Mouse (Mus musculus): ENCODE measurements around the gene Sumf1. TPM values are rescaled to one million over a fixed set of nuclear protein-coding genes. Genes with fewer than 3 reads are reported as not detected.

Sumf1 gene
- total and polyA plus RNA-seq, 3 experiments = 11.0 to 13.5 (median 12.1) TPM

DNA sequence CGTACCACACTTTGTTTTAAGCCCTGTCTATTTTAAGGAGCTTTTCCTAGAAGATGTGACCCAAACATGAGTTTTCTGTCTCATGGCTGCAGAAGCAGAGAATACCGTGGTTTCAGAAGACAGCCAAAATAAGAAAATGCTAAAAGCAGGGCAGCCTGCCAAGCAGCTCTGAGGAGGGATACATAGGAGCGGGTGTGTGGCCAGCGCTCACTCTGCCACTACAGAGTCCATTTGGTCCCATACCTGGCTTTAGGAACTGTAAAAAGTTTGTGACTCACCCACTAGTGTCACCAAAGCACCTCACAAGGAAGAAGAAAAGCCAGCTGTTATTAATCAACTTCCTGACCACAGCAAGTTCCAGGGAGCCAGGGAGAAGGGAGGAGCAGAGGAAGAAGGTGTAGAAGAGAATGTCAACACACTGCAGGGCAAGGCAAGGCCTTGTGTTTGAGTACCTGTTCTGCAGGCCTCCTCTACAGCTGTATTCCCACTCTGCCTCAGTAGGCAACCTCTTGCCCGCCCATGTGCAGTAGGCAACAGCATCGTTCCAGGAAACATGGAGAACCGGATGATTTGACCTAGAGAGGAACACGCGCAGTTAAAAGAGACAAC is 32.6 kb downstream of the Sumf1 start:
- Histone ChIP-seq H3K27me3 (ENCODE audit: control insufficient read depth, insufficient read depth, low read length) (no peaks in the 10 kb centered on the region), H3K27ac (peak overlapping the region; percentile 7; the same call in 1 of the 2 replicates)
- WGBS = 82% methylated on average over 9 of the region's 9 CpGs

DNA sequence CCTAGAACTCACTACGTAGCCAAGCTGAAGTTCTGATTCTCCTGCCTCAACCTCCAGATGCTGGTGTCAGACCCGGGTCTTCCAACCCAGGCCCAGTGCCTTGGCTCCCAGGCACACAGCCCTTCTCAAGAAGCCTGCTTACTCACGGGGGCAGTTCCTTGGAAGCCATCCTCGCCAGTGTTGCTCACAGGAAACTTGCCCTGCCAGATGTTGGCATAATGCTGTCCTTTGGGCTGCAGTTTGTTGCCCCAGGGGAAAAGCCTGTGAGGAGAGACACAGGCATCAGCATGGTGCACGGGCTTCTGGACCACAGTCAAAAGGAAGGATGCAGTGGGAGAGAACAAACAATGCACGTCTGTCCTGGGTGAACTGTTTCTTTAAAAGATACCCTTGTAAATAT is 33.3 kb downstream of the Sumf1 start:
- Histone ChIP-seq H3K79me2 (replicated peaks; ENCODE audit: control insufficient read depth, insufficient read depth, low read length) (no peaks in the 10 kb centered on the region), H3K9ac (ENCODE audit: low read depth, low read length) (no peak overlapping the region), H3K27ac (peak overlapping the region; percentile 4; the same call in 1 of the 2 replicates), H3K36me3 (ENCODE audit: control insufficient read depth, insufficient read depth, low read length) (no peaks in the 10 kb centered on the region), H3K4me1 (ENCODE audit: control insufficient read depth, insufficient read depth, low read length) (no peaks in the 10 kb centered on the region), H3K27me3 (ENCODE audit: control insufficient read depth, insufficient read depth, low read length) (no peaks in the 10 kb centered on the region), H3K4me3 (no peak overlapping the region)
- no peak for DNase-seq
- 55% methylated on average over 6 of the region's 6 CpGs for WGBS
- TF ChIP-seq CTCF (IDR thresholded peaks at IDR 0.05) = no peak
- no peak for TF ChIP-seq POLR2A (IDR thresholded peaks at IDR 0.05; ENCODE audit: insufficient read depth, low read depth, low read length)
- TF ChIP-seq EP300 (IDR thresholded peaks at IDR 0.05; ENCODE audit: insufficient read depth, low read depth, low read length) = no peak
- intact Hi-C loops (cut with DNase I) = no loop called here

More for the DNA sequence above, 32.6 kb downstream of the Sumf1 start:
- TF ChIP-seq CTCF (IDR thresholded peaks at IDR 0.05) (no peak), POLR2A (IDR thresholded peaks at IDR 0.05; ENCODE audit: insufficient read depth, low read depth, low read length) (no peak), EP300 (IDR thresholded peaks at IDR 0.05; ENCODE audit: insufficient read depth, low read depth, low read length) (no peak)
- peak in 1 of 2 experiments; percentile 24 for DNase-seq
- Histone ChIP-seq H3K36me3 (ENCODE audit: control insufficient read depth, insufficient read depth, low read length) (no peaks in the 10 kb centered on the region), H3K9ac (ENCODE audit: low read depth, low read length) (no peak overlapping the region), H3K79me2 (replicated peaks; ENCODE audit: control insufficient read depth, insufficient read depth, low read length) (no peaks in the 10 kb centered on the region), H3K4me1 (ENCODE audit: control insufficient read depth, insufficient read depth, low read length) (peaks cover 1% of the 10 kb centered on the region; the same call in 1 of the 2 replicates), H3K4me3 (no peak overlapping the region)
- intact Hi-C loops (cut with DNase I) = no loop called here

DNA sequence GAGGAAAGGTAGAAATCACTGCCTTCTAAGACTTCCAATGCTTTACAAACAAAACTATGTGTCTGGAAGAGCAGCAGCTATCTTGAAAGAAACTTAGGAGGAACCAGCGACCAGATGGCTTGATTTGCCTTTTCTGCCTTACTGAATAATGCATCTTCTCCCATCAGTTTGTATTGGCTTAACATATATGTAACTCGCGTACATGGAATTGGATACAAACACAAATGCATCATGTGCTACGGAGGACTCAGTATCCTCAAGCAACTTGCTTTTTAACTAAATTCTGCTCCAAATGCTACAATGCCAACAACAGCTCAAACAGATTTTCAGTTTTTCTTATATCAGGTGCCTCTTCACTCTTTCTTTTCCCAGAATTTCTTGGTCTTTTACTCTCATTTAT is 36.1 kb downstream of the Sumf1 start:
- Histone ChIP-seq H3K9ac (ENCODE audit: low read depth, low read length) (no peak overlapping the region), H3K4me1 (ENCODE audit: control insufficient read depth, insufficient read depth, low read length) (no peaks in the 10 kb centered on the region), H3K27me3 (ENCODE audit: control insufficient read depth, insufficient read depth, low read length) (no peaks in the 10 kb centered on the region), H3K36me3 (ENCODE audit: control insufficient read depth, insufficient read depth, low read length) (no peaks in the 10 kb centered on the region), H3K27ac (no peak overlapping the region), H3K4me3 (no peak overlapping the region), H3K79me2 (replicated peaks; ENCODE audit: control insufficient read depth, insufficient read depth, low read length) (no peaks in the 10 kb centered on the region)
- 90% methylated on average over 4 of the region's 4 CpGs for WGBS
- intact Hi-C loops (cut with DNase I) = no loop called here
- DNase-seq = no peak
- TF ChIP-seq POLR2A (IDR thresholded peaks at IDR 0.05; ENCODE audit: insufficient read depth, low read depth, low read length) = no peak

DNA sequence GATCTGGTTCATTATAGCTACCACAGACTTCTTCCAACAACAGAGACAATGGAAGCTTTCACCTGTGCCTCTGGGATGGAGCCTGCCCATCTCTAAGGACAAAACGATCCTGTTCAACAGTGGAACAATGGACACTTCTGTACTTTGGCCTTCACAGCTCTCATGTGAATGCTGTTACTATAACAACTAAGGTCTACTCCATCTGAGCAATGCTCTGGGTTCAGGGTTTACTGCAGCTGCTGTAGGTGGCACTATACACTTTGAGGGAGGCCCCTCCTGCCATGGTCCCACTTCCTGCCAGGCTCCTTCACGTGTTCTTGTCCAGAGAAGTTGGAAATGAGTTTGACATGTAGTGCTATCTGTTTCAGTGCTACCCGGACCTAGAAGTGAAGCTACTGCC is 36.9 kb downstream of the Sumf1 start:
- TF ChIP-seq EP300 (IDR thresholded peaks at IDR 0.05; ENCODE audit: insufficient read depth, low read depth, low read length) = no peak
- no peak for TF ChIP-seq POLR2A (IDR thresholded peaks at IDR 0.05; ENCODE audit: insufficient read depth, low read depth, low read length)
- TF ChIP-seq CTCF (IDR thresholded peaks at IDR 0.05) = no peak
- Histone ChIP-seq H3K9ac (ENCODE audit: low read depth, low read length) (no peak overlapping the region), H3K27me3 (ENCODE audit: control insufficient read depth, insufficient read depth, low read length) (no peaks in the 10 kb centered on the region), H3K36me3 (ENCODE audit: control insufficient read depth, insufficient read depth, low read length) (no peaks in the 10 kb centered on the region), H3K4me3 (no peak overlapping the region), H3K4me1 (ENCODE audit: control insufficient read depth, insufficient read depth, low read length) (no peaks in the 10 kb centered on the region), H3K79me2 (replicated peaks; ENCODE audit: control insufficient read depth, insufficient read depth, low read length) (no peaks in the 10 kb centered on the region), H3K27ac (no peak overlapping the region)
- intact Hi-C loops (cut with DNase I) = no loop called here
- no peak for DNase-seq
- 60% methylated on average over 3 of the region's 3 CpGs for WGBS

DNA sequence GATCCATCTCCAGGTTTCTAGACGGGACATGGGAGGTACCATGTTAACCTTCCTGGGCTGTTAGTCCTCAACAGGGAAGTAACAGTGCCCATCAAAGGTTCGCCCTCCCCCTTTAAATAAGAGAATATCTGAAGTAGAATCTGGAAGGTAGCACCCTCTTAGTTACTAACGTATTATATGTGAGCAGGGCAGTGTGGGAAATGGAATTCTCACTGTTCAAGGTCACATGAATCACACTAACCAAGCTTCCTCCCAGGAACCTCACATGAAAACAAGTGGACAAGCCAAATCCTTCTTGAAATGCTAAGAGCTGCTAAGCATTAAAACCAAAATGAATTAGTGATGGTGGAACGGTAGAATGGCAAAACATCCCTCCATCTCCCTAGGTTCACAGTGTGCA is 38.7 kb downstream of the Sumf1 start:
- H3K36me3 ChIP-seq (ENCODE audit: control insufficient read depth, insufficient read depth, low read length) = no peaks in the 10 kb centered on the region
- 86% methylated on average over 4 of the region's 4 CpGs for WGBS
- no peak for DNase-seq
- H3K4me3 ChIP-seq = no peak overlapping the region
- TF ChIP-seq EP300 (IDR thresholded peaks at IDR 0.05; ENCODE audit: insufficient read depth, low read depth, low read length) (no peak), POLR2A (IDR thresholded peaks at IDR 0.05; ENCODE audit: insufficient read depth, low read depth, low read length) (no peak), CTCF (IDR thresholded peaks at IDR 0.05) (no peak)
- intact Hi-C loops (cut with DNase I) = no loop called here
- H3K27ac ChIP-seq = no peak overlapping the region
- no peaks in the 10 kb centered on the region for H3K4me1 ChIP-seq (ENCODE audit: control insufficient read depth, insufficient read depth, low read length)
- H3K27me3 ChIP-seq (ENCODE audit: control insufficient read depth, insufficient read depth, low read length) = no peaks in the 10 kb centered on the region
- H3K9ac ChIP-seq (ENCODE audit: low read depth, low read length) = no peak overlapping the region
- no peaks in the 10 kb centered on the region for H3K79me2 ChIP-seq (replicated peaks; ENCODE audit: control insufficient read depth, insufficient read depth, low read length)

DNA sequence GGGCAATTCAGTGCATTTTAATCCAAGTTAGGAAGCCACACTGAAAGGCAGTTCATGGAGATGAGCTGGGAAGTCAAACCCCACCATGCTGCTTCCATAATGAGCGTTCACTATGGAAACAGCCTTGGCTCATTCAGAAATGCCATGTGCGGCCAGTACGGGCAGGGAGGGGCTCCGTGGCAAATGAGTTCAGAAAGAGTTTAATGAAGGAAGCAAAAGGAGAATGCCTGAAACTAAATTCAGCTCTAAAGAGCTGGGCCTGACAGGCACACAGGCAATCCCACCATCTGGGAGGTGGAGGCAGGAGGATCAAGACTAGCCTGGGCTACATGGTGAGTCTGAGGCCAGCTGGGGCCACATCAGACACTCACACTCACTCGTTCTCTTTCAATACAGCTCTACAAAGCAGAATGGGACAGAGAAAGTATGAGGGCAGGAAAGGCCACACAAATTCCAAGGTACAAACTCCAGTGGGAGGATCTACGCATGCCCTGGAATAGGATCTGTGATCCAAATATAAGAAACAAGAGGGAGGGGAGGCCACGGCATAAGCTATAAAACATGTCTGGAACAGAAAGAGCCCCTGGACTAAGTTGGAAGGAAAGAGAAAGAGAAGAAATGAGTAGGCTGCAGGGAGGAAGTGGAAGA is 39.3 kb downstream of the Sumf1 start:
- no peak overlapping the region for H3K27ac ChIP-seq
- 95% methylated on average over 7 of the region's 7 CpGs for WGBS
- no peak for DNase-seq
- H3K9ac ChIP-seq (ENCODE audit: low read depth, low read length) = no peak overlapping the region
- intact Hi-C loops (cut with DNase I) = no loop called here
- H3K27me3 ChIP-seq (ENCODE audit: control insufficient read depth, insufficient read depth, low read length) = no peaks in the 10 kb centered on the region
- H3K79me2 ChIP-seq (replicated peaks; ENCODE audit: control insufficient read depth, insufficient read depth, low read length) = no peaks in the 10 kb centered on the region
- no peak for TF ChIP-seq POLR2A (IDR thresholded peaks at IDR 0.05; ENCODE audit: insufficient read depth, low read depth, low read length)
- TF ChIP-seq CTCF (IDR thresholded peaks at IDR 0.05) = no peak
- no peak for TF ChIP-seq EP300 (IDR thresholded peaks at IDR 0.05; ENCODE audit: insufficient read depth, low read depth, low read length)
- H3K4me1 ChIP-seq (ENCODE audit: control insufficient read depth, insufficient read depth, low read length) = no peaks in the 10 kb centered on the region
- H3K36me3 ChIP-seq (ENCODE audit: control insufficient read depth, insufficient read depth, low read length) = no peaks in the 10 kb centered on the region
- H3K4me3 ChIP-seq = no peak overlapping the region
